Mouse (Mus musculus) CH12.LX (cell line): ENCODE data around the gene Rapgef6.

Source experiments
- BHLHE40 ChIP-seq: IDR thresholded peaks from 2 replicates; pipeline ENCODE4 v1.6.1; 2011; ENCODE audit warnings: mild to moderate bottlenecking, low read depth, low read length, improper control_type of control experiment
- CTCF ChIP-seq, 2 experiments: IDR thresholded peaks in 1 of 2; conservative IDR thresholded peaks in 1 of 2; 2 replicates each; pipeline ENCODE4 v1.5.1; 2011 to 2012; ENCODE audit warnings: low read depth in 2 of 2, low read length in 2 of 2, improper control_type of control experiment in 1 of 2, inconsistent platforms in 1 of 2, mild to moderate bottlenecking in 1 of 2, moderate library complexity in 1 of 2
- EP300 ChIP-seq: IDR thresholded peaks from 2 replicates; pipeline ENCODE4 v1.6.1; 2011; ENCODE audit warnings: low read length, improper control_type of control experiment
- ETS1 ChIP-seq: conservative IDR thresholded peaks from 2 replicates; pipeline ENCODE4 v1.6.1; 2012; ENCODE audit warnings: low read depth, mild to moderate bottlenecking, inconsistent platforms, low read length, improper control_type of control experiment, moderate library complexity
- HCFC1 ChIP-seq: IDR thresholded peaks from 2 replicates; pipeline ENCODE4 v1.6.1; 2012; ENCODE audit warnings: low read depth, mild to moderate bottlenecking, inconsistent platforms, low read length, improper control_type of control experiment
- MYC ChIP-seq: IDR thresholded peaks from 2 replicates; pipeline ENCODE4 v1.6.1; 2011; ENCODE audit warnings: low read depth, mild to moderate bottlenecking, improper control_type of control experiment, low read length
- RCOR1 ChIP-seq: conservative IDR thresholded peaks from 2 replicates; pipeline ENCODE4 v1.6.1; 2012; ENCODE audit warnings: low read depth, mild to moderate bottlenecking, inconsistent platforms, low read length, improper control_type of control experiment
- SMC3 ChIP-seq: IDR thresholded peaks from 2 replicates; pipeline ENCODE4 v1.6.1; 2011; ENCODE audit warnings: low read depth, low read length, improper control_type of control experiment
- ZC3H11A ChIP-seq: IDR thresholded peaks from 2 replicates; pipeline ENCODE4 v1.6.1; 2012; ENCODE audit warnings: low read depth, mild to moderate bottlenecking, inconsistent platforms, low read length, improper control_type of control experiment

DNA sequence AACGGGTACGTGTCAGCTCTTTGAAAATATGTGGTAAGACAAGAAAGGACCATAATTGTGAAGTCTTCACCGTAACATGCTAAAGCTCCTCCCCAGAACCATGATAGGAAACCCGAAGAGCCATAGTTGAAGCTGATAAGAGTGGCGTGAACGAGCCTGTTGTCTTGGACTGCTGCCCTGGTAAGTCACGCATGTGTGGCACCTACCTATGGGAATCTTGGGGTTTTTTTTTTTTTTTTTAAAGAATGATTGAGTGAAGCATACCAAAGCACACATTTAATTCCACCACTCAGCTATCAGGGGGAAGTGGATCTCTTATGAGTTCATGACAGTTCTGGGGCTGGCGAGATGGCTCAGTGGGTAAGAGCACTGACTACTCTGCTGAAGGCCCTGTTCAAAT, 179.2 kb downstream of the Rapgef6 start:
- TF ChIP-seq SMC3, result no peak
- TF ChIP-seq RCOR1, result no peak
- no peak for TF ChIP-seq CTCF (conservative IDR thresholded peaks at IDR 0.05 in 1 of 2, IDR thresholded peaks at IDR 0.05 in 1 of 2; ENCODE audit: low read depth in 2 of 2, low read length in 2 of 2)
- TF ChIP-seq MYC, result no peak
- TF ChIP-seq ZC3H11A, result no peak
- no peak for TF ChIP-seq HCFC1
- TF ChIP-seq BHLHE40, result no peak
- TF ChIP-seq EP300, result no peak
- TF ChIP-seq ETS1, result no peak
